Mouse (Mus musculus) myocyte (in vitro differentiated cells): Measurements from ENCODE around the gene Slc25a11. TPM values are rescaled to one million over a fixed set of nuclear protein-coding genes. Genes with fewer than 3 reads are reported as not detected.

Experiments used
- H3K27me3 ChIP-seq: one replicate; pipeline ENCODE4 v1.6.1; 2011; ENCODE audit not compliant: control insufficient read depth, insufficient read depth, insufficient read length
- H3K36me3 ChIP-seq: one replicate; pipeline ENCODE4 v1.6.1; 2011; ENCODE audit not compliant: control insufficient read depth, insufficient read depth
- H3K4me2 ChIP-seq: one replicate; pipeline ENCODE4 v1.6.1; 2011; ENCODE audit warnings: low read depth, control low read depth
- H3K4me3 ChIP-seq: one replicate; pipeline ENCODE4 v1.5.1; 2011; ENCODE audit warnings: mild to moderate bottlenecking, control low read depth, moderate library complexity
- H3K79me2 ChIP-seq: one replicate; pipeline ENCODE4 v1.6.1; 2011; ENCODE audit not compliant: control insufficient read depth, insufficient read depth
- H3ac ChIP-seq: one replicate; pipeline ENCODE4 v1.6.1; 2011; ENCODE audit not compliant: control insufficient read depth, insufficient read length
- CEBPB ChIP-seq: IDR thresholded peaks from 2 replicates; pipeline ENCODE4 v1.6.1; 2011; ENCODE audit warnings: mild to moderate bottlenecking, moderate library complexity; ENCODE audit not compliant: poor library complexity, insufficient read depth, severe bottlenecking
- E2F4 ChIP-seq: IDR thresholded peaks from one replicate; pipeline ENCODE4 v1.6.1; 2011; ENCODE audit warnings: mild to moderate bottlenecking, control low read depth, moderate library complexity; ENCODE audit not compliant: insufficient read depth
- MAX ChIP-seq: IDR thresholded peaks from one replicate; pipeline ENCODE4 v1.6.1; 2011; ENCODE audit warnings: low read depth, mild to moderate bottlenecking, control low read depth
- MYOD1 ChIP-seq, 3 experiments: IDR thresholded peaks; one replicate each; pipeline ENCODE4 v1.6.1; 2011; ENCODE audit warnings: control low read depth in 2 of 3, low read depth in 2 of 3, mild to moderate bottlenecking in 2 of 3, moderate library complexity in 1 of 3; ENCODE audit not compliant: insufficient read length in 2 of 3, control insufficient read depth in 1 of 3
- MYOG ChIP-seq, 3 experiments: IDR thresholded peaks; one replicate each; pipeline ENCODE4 v1.6.1; 2011; ENCODE audit warnings: control low read depth in 2 of 3, low read depth in 2 of 3, mild to moderate bottlenecking in 2 of 3; ENCODE audit not compliant: insufficient read length in 2 of 3, control insufficient read depth in 1 of 3, insufficient read depth in 1 of 3
- POLR2A ChIP-seq: IDR thresholded peaks from one replicate; pipeline ENCODE4 v1.6.1; 2011; ENCODE audit warnings: low read depth, mild to moderate bottlenecking, control low read depth, moderate library complexity; ENCODE audit not compliant: insufficient read length
- POLR2AphosphoS2 ChIP-seq: IDR thresholded peaks from one replicate; pipeline ENCODE4 v1.6.1; 2011; ENCODE audit warnings: low read depth, control low read depth; ENCODE audit not compliant: insufficient read length
- REST ChIP-seq: IDR thresholded peaks from one replicate; pipeline ENCODE4 v1.6.1; 2011; ENCODE audit warnings: mild to moderate bottlenecking, control low read depth, moderate library complexity; ENCODE audit not compliant: insufficient read depth, insufficient read length
- SRF ChIP-seq: IDR thresholded peaks from one replicate; pipeline ENCODE4 v1.6.1; 2011; ENCODE audit warnings: low read depth; ENCODE audit not compliant: control insufficient read depth, insufficient read length
- TCF12 ChIP-seq: IDR thresholded peaks from one replicate; pipeline ENCODE4 v1.6.1; 2011; ENCODE audit warnings: mild to moderate bottlenecking, control low read depth; ENCODE audit not compliant: poor library complexity, insufficient read depth, severe bottlenecking
- TCF3 ChIP-seq: IDR thresholded peaks from one replicate; pipeline ENCODE4 v1.6.1; 2011; ENCODE audit warnings: low read depth, control low read depth; ENCODE audit not compliant: insufficient read length
- USF1 ChIP-seq: IDR thresholded peaks from one replicate; pipeline ENCODE4 v1.6.1; 2011; ENCODE audit warnings: low read depth, mild to moderate bottlenecking, control low read depth, moderate library complexity
- polyA plus RNA-seq: library from polyadenylated mRNA; unstranded; fragments of >200 nt; fragmentation: generic; extraction: Trizol; gene quantifications from one replicate; pipeline ENCODE4 v1.2.1, GENCODE M21; 2012; ENCODE audit warnings: missing spikeins

The Slc25a11 gene
- polyA plus RNA-seq, 1 experiment, result 165 TPM

GRCm38 (mm10) chr11:70681170-70681569 lies 33.9 kb upstream of the Slc25a11 start:
- no peak overlapping the region for H3ac ChIP-seq
- H3K36me3 ChIP-seq, result peaks cover 9% of the 10 kb centered on the region
- no peak overlapping the region for H3K4me2 ChIP-seq
- H3K4me3 ChIP-seq, result no peak overlapping the region
- no peaks in the 10 kb centered on the region for H3K27me3 ChIP-seq
- no peaks in the 10 kb centered on the region for H3K79me2 ChIP-seq
- no peak for TF ChIP-seq USF1
- no peak for TF ChIP-seq MYOD1 (IDR thresholded peaks at IDR 0.05; ENCODE audit: control insufficient read depth in 1 of 3, insufficient read length in 2 of 3, low read depth in 2 of 3)
- TF ChIP-seq MAX, result no peak
- no peak for TF ChIP-seq TCF12
- no peak for TF ChIP-seq POLR2A
- TF ChIP-seq SRF, result no peak
- TF ChIP-seq MYOG (IDR thresholded peaks at IDR 0.05; ENCODE audit: control insufficient read depth in 1 of 3, insufficient read depth in 1 of 3, insufficient read length in 2 of 3, low read depth in 2 of 3), result no peak
- TF ChIP-seq REST, result no peak
- no peak for TF ChIP-seq CEBPB
- TF ChIP-seq TCF3, result no peak

- H3K79me2 ChIP-seq, result no peaks in the 10 kb centered on the region
- H3K27me3 ChIP-seq, result no peaks in the 10 kb centered on the region
- TF ChIP-seq CEBPB (no peak), REST (no peak), MAX (no peak), MYOG (IDR thresholded peaks at IDR 0.05; ENCODE audit: control insufficient read depth in 1 of 3, insufficient read depth in 1 of 3, insufficient read length in 2 of 3, low read depth in 2 of 3) (no peak), USF1 (no peak), TCF3 (no peak), SRF (no peak), TCF12 (no peak), E2F4 (no peak), MYOD1 (IDR thresholded peaks at IDR 0.05; ENCODE audit: control insufficient read depth in 1 of 3, insufficient read length in 2 of 3, low read depth in 2 of 3) (no peak), POLR2A (no peak), POLR2AphosphoS2 (no peak)
- no peak overlapping the region for H3K4me3 ChIP-seq
- peaks cover 9% of the 10 kb centered on the region for H3K36me3 ChIP-seq
- H3ac ChIP-seq, result no peak overlapping the region
- no peak overlapping the region for H3K4me2 ChIP-seq
Observed at GRCm38 (mm10) chr11:70679894-70680293, 32.6 kb upstream of the Slc25a11 start.

GRCm38 (mm10) chr11:70679361-70679760 lies 32.1 kb upstream of the Slc25a11 start:
- no peaks in the 10 kb centered on the region for H3K27me3 ChIP-seq
- H3K79me2 ChIP-seq, result no peaks in the 10 kb centered on the region
- H3K4me3 ChIP-seq, result no peak overlapping the region
- no peak overlapping the region for H3ac ChIP-seq
- TF ChIP-seq CEBPB (no peak), SRF (no peak), POLR2A (no peak), TCF12 (no peak), MYOG (IDR thresholded peaks at IDR 0.05; ENCODE audit: control insufficient read depth in 1 of 3, insufficient read depth in 1 of 3, insufficient read length in 2 of 3, low read depth in 2 of 3) (no peak), USF1 (no peak), E2F4 (no peak), TCF3 (no peak), MYOD1 (IDR thresholded peaks at IDR 0.05; ENCODE audit: control insufficient read depth in 1 of 3, insufficient read length in 2 of 3, low read depth in 2 of 3) (no peak), MAX (no peak), POLR2AphosphoS2 (no peak), REST (no peak)
- no peak overlapping the region for H3K4me2 ChIP-seq
- peaks cover 9% of the 10 kb centered on the region for H3K36me3 ChIP-seq

- H3K4me2 ChIP-seq, result no peak overlapping the region
- no peak for TF ChIP-seq REST
- no peak for TF ChIP-seq USF1
- TF ChIP-seq POLR2A, result no peak
- no peak for TF ChIP-seq SRF
- no peak for TF ChIP-seq CEBPB
- TF ChIP-seq POLR2AphosphoS2, result no peak
- TF ChIP-seq MYOD1 (IDR thresholded peaks at IDR 0.05; ENCODE audit: control insufficient read depth in 1 of 3, insufficient read length in 2 of 3, low read depth in 2 of 3), result no peak
- no peak for TF ChIP-seq E2F4
- TF ChIP-seq TCF12, result no peak
- TF ChIP-seq MYOG (IDR thresholded peaks at IDR 0.05; ENCODE audit: control insufficient read depth in 1 of 3, insufficient read depth in 1 of 3, insufficient read length in 2 of 3, low read depth in 2 of 3), result no peak
- no peak for TF ChIP-seq MAX
- no peak for TF ChIP-seq TCF3
- H3K27me3 ChIP-seq, result no peaks in the 10 kb centered on the region
- peaks cover 9% of the 10 kb centered on the region for H3K36me3 ChIP-seq
- no peaks in the 10 kb centered on the region for H3K79me2 ChIP-seq
- H3K4me3 ChIP-seq, result no peak overlapping the region
- no peak overlapping the region for H3ac ChIP-seq
Observed at GRCm38 (mm10) chr11:70678576-70678975, 31.3 kb upstream of the Slc25a11 start.

GRCm38 (mm10) chr11:70678092-70678491 lies 30.8 kb upstream of the Slc25a11 start:
- Histone ChIP-seq H3ac (no peak overlapping the region), H3K79me2 (no peaks in the 10 kb centered on the region), H3K36me3 (peaks cover 9% of the 10 kb centered on the region), H3K4me3 (no peak overlapping the region), H3K27me3 (no peaks in the 10 kb centered on the region), H3K4me2 (no peak overlapping the region)
- TF ChIP-seq POLR2A (no peak), MYOG (IDR thresholded peaks at IDR 0.05; ENCODE audit: control insufficient read depth in 1 of 3, insufficient read depth in 1 of 3, insufficient read length in 2 of 3, low read depth in 2 of 3) (no peak), SRF (no peak), TCF3 (no peak), MAX (no peak), POLR2AphosphoS2 (no peak), CEBPB (no peak), USF1 (no peak), TCF12 (no peak), REST (no peak), MYOD1 (IDR thresholded peaks at IDR 0.05; ENCODE audit: control insufficient read depth in 1 of 3, insufficient read length in 2 of 3, low read depth in 2 of 3) (no peak), E2F4 (no peak)
